Mouse (Mus musculus) CH12.LX (cell line): ENCODE data around the gene Minpp1. TPM values are rescaled to one million over a fixed set of nuclear protein-coding genes. Genes with fewer than 3 reads are reported as not detected.

ENCODE experiments used
- DNase-seq: peaks from one replicate; pipeline ENCODE4 v3.0.0-alpha.2; 2013; ENCODE audit errors: extremely low read depth
- H3K27ac ChIP-seq: 2 replicates; pipeline ENCODE4 v1.5.1; 2012; ENCODE audit warnings: low read depth, mild to moderate bottlenecking, control low read depth, moderate library complexity; ENCODE audit not compliant: insufficient read depth
- H3K27me3 ChIP-seq: replicated peaks from 2 replicates; pipeline ENCODE3; 2012; ENCODE audit warnings: inconsistent platforms
- H3K36me3 ChIP-seq, 2 experiments: replicated peaks in 1 of 2; 2 replicates each; pipeline versions ENCODE3 to v1.6.1; 2012; ENCODE audit warnings: inconsistent platforms in 1 of 2, low read length in 1 of 2, mild to moderate bottlenecking in 1 of 2, mixed read lengths in 1 of 2, moderate library complexity in 1 of 2; ENCODE audit not compliant: control insufficient read depth in 1 of 2, insufficient read depth in 1 of 2
- H3K4me1 ChIP-seq, 2 experiments: 2 replicates each; pipeline ENCODE4 v1.6.1; 2012; ENCODE audit warnings: inconsistent platforms in 1 of 2, moderate library complexity in 1 of 2; ENCODE audit not compliant: insufficient read depth in 2 of 2, control insufficient read depth in 1 of 2
- H3K4me2 ChIP-seq: 2 replicates; pipeline ENCODE4 v1.6.1; 2012; ENCODE audit warnings: low read depth, mild to moderate bottlenecking, control low read depth; ENCODE audit not compliant: poor library complexity, insufficient read depth, severe bottlenecking
- H3K4me3 ChIP-seq, 3 experiments: fragments of 150-350 bp in 1 of 3; sonication (generic) in 1 of 3; replicated peaks in 1 of 3; 2 replicates each; pipeline versions ENCODE3 to v1.5.1; 2011 to 2012; ENCODE audit warnings: low read depth in 2 of 3, low read length in 2 of 3, mild to moderate bottlenecking in 2 of 3, moderate library complexity in 2 of 3, control low read depth in 1 of 3, improper control_type of control experiment in 1 of 3, inconsistent platforms in 1 of 3, mixed read lengths in 1 of 3; ENCODE audit not compliant: poor library complexity in 1 of 3
- H3K79me2 ChIP-seq: replicated peaks from 2 replicates; pipeline ENCODE4 v1.6.1; 2012; ENCODE audit warnings: mild to moderate bottlenecking, moderate library complexity; ENCODE audit not compliant: control insufficient read depth, poor library complexity, insufficient read depth, severe bottlenecking; ENCODE audit errors: extremely low read depth
- H3K9ac ChIP-seq: 2 replicates; pipeline ENCODE4 v1.6.1; 2012; ENCODE audit warnings: low read depth, mild to moderate bottlenecking, control low read depth, moderate library complexity; ENCODE audit not compliant: insufficient read depth
- H3K9me3 ChIP-seq: replicated peaks from 2 replicates; pipeline ENCODE3; 2012; ENCODE audit warnings: low read length, inconsistent platforms, mixed read lengths
- CHD2 ChIP-seq: IDR thresholded peaks from 2 replicates; pipeline ENCODE4 v1.6.1; 2011; ENCODE audit warnings: low read length, improper control_type of control experiment
- ETS1 ChIP-seq: conservative IDR thresholded peaks from 2 replicates; pipeline ENCODE4 v1.6.1; 2012; ENCODE audit warnings: low read depth, mild to moderate bottlenecking, inconsistent platforms, low read length, improper control_type of control experiment, moderate library complexity
- IRF4 ChIP-seq: IDR thresholded peaks from 2 replicates; pipeline ENCODE4 v1.6.1; 2014; ENCODE audit warnings: low read depth, mild to moderate bottlenecking, inconsistent platforms, low read length, improper control_type of control experiment
- JUND ChIP-seq: conservative IDR thresholded peaks from 2 replicates; pipeline ENCODE4 v1.6.1; 2011; ENCODE audit warnings: low read depth, low read length, improper control_type of control experiment
- KAT2A ChIP-seq: IDR thresholded peaks from 2 replicates; pipeline ENCODE4 v1.6.1; 2012; ENCODE audit warnings: low read length, improper control_type of control experiment, inconsistent platforms; ENCODE audit not compliant: insufficient replicate concordance
- MEF2A ChIP-seq: IDR thresholded peaks from 2 replicates; pipeline ENCODE4 v1.6.1; 2014; ENCODE audit warnings: low read depth, mild to moderate bottlenecking, inconsistent platforms, low read length, improper control_type of control experiment, borderline replicate concordance
- NELFE ChIP-seq: IDR thresholded peaks from 2 replicates; pipeline ENCODE4 v1.6.1; 2011; ENCODE audit warnings: low read depth, low read length, improper control_type of control experiment
- NRF1 ChIP-seq: IDR thresholded peaks from 2 replicates; pipeline ENCODE4 v1.6.1; 2014; ENCODE audit warnings: low read depth, mild to moderate bottlenecking, inconsistent platforms, low read length, improper control_type of control experiment, moderate library complexity
- RAD21 ChIP-seq: IDR thresholded peaks from 2 replicates; pipeline ENCODE4 v1.6.1; 2011; ENCODE audit warnings: low read depth, mild to moderate bottlenecking, low read length, improper control_type of control experiment, moderate library complexity
- SIN3A ChIP-seq: IDR thresholded peaks from 2 replicates; pipeline ENCODE4 v1.6.1; 2012; ENCODE audit warnings: low read length, improper control_type of control experiment, inconsistent platforms
- UBTF ChIP-seq: IDR thresholded peaks from 2 replicates; pipeline ENCODE4 v1.6.1; 2012; ENCODE audit warnings: low read depth, mild to moderate bottlenecking, inconsistent platforms, low read length, improper control_type of control experiment, moderate library complexity
- USF1 ChIP-seq: IDR thresholded peaks from 2 replicates; pipeline ENCODE4 v1.6.1; 2014; ENCODE audit warnings: low read depth, mild to moderate bottlenecking, inconsistent platforms, low read length, improper control_type of control experiment
- ZC3H11A ChIP-seq: IDR thresholded peaks from 2 replicates; pipeline ENCODE4 v1.6.1; 2012; ENCODE audit warnings: low read depth, mild to moderate bottlenecking, inconsistent platforms, low read length, improper control_type of control experiment
- dilution Hi-C: fragments of 300-500 bp; cut with MboI; formaldehyde crosslinking; loops from 2 replicates; pipeline ENCODE4 v1.14.3; 2020; ENCODE audit warnings: low sequenced_read_pairs; ENCODE audit not compliant: extremely low pct_unique_long_range_greater_than_20kb, extremely low pct_ligation_motif_present
- in situ Hi-C: fragments of 300-500 bp; cut with MboI; formaldehyde crosslinking; loops from 3 replicates; pipeline ENCODE4 v1.14.3; 2019; ENCODE audit warnings: low sequenced_read_pairs, low pct_ligation_motif_present, low pct_unique_long_range_greater_than_20kb, mixed read lengths
- polyA plus RNA-seq: library from polyadenylated mRNA; unstranded; fragments of >175 nt; gene quantifications from 2 replicates; pipeline ENCODE4 v1.2.1, GENCODE M21; 2012; ENCODE audit warnings: low read depth; ENCODE audit not compliant: insufficient read length
- total RNA-seq, 2 experiments: library from RNA; depleted of rRNA; stranded (reverse); fragments of 300-350 nt in 1 of 2; fragments of >200 nt in 1 of 2; gene quantifications; 2 replicates each; pipeline ENCODE4 v1.2.3; 2012 to 2014

Minpp1 gene
- total and polyA plus RNA-seq, 3 experiments: 50.5 to 73.2 (median 50.7) TPM

DNA sequence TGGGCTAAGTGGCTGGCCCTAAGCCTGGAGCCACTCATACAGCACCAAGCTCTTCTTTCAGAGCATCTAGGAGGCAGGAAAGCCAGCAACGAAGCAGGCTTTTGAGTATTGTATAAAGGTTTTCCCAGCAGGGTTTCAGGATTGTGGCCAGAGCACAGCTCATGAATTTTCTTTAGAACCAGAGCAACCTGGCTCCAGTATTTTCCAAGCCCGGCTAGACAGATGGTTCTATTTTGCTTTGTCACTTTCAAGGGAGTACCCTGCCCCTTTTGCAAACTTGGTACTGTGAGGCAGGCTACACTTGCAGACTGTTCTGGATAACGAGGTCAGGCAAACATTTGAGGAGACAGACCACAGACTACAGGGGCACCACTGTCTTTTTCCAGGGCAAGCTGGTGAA lies 69.7 kb downstream of the Minpp1 start:
- in situ Hi-C loops: no loop called here
- Histone ChIP-seq H3K27ac (no peak overlapping the region), H3K9ac (no peak overlapping the region), H3K79me2 (no peaks in the 10 kb centered on the region), H3K9me3 (no peaks in the 10 kb centered on the region), H3K4me1 (no peaks in the 10 kb centered on the region; a peak in 1 of 4 replicates), H3K27me3 (no peaks in the 10 kb centered on the region), H3K4me3 (no peak overlapping the region), H3K36me3 (no peaks in the 10 kb centered on the region), H3K4me2 (no peak overlapping the region)
- TF ChIP-seq IRF4 (no peak), USF1 (no peak), SIN3A (no peak), KAT2A (no peak), NELFE (no peak), UBTF (no peak), NRF1 (no peak), JUND (no peak), MEF2A (no peak), ZC3H11A (no peak), CHD2 (no peak), RAD21 (no peak), ETS1 (no peak)
- dilution Hi-C loops: no loop called here
- DNase-seq: no peak

Other genes starting within 250 kb of the Minpp1 start
- gene Sgms1, start 96.1 kb upstream of the Minpp1 start, total RNA-seq (2012; rRNA removed): 1.4 and 2.3 TPM in 2 replicates
- 1.7 and 1.8 TPM in 2 replicates for gene Sgms1, start 96.1 kb upstream of the Minpp1 start, total RNA-seq (2014; rRNA removed)
- gene Sgms1, start 96.1 kb upstream of the Minpp1 start, polyA plus RNA-seq: 1.8 and 2.6 TPM in 2 replicates
- 132 and 145 TPM in 2 replicates for gene Rpl9-ps6, start 19.2 kb upstream of the Minpp1 start, total RNA-seq (2012; rRNA removed)
- 772 and 843 TPM in 2 replicates for gene Rpl9-ps6, start 19.2 kb upstream of the Minpp1 start, total RNA-seq (2014; rRNA removed)
- 149 and 309 TPM in 2 replicates for gene Rpl9-ps6, start 19.2 kb upstream of the Minpp1 start, polyA plus RNA-seq
- gene Papss2, start 110.0 kb downstream of the Minpp1 start, total RNA-seq (2012; rRNA removed): 0.21 and 0.42 TPM in 2 replicates
- gene Papss2, start 110.0 kb downstream of the Minpp1 start, total RNA-seq (2014; rRNA removed): 0.23 and 0.39 TPM in 2 replicates
- 0.36 and 0.44 TPM in 2 replicates for gene Papss2, start 110.0 kb downstream of the Minpp1 start, polyA plus RNA-seq